Mouse (Mus musculus) lung, adult 2 months (tissue): Measurements from ENCODE around the gene Muc20. TPM values are rescaled to one million over a fixed set of nuclear protein-coding genes. Genes with fewer than 3 reads are reported as not detected.

Source experiments
- DNase-seq: peaks from one replicate; pipeline ENCODE4 v3.0.0; 2022
- H3K4me1 ChIP-seq: fragments of 200-500 bp; 2 replicates; pipeline ENCODE4 v1.6.1; 2011; ENCODE audit warnings: low read length; ENCODE audit not compliant: control insufficient read depth, insufficient read depth
- H3K4me3 ChIP-seq: fragments of 200-500 bp; replicated peaks from 2 replicates; pipeline ENCODE3; 2011; ENCODE audit warnings: low read depth, mild to moderate bottlenecking, control low read depth, low read length; ENCODE audit errors: extremely low read depth
- CTCF ChIP-seq: fragments of 200-500 bp; IDR thresholded peaks from 2 replicates; pipeline ENCODE4 v1.5.1; 2011; ENCODE audit warnings: mild to moderate bottlenecking, low read length, control low read depth; ENCODE audit not compliant: insufficient read depth
- POLR2A ChIP-seq: fragments of 200-500 bp; IDR thresholded peaks from 2 replicates; pipeline ENCODE4 v1.6.1; 2011; ENCODE audit warnings: low read depth, mild to moderate bottlenecking, control low read depth, low read length, borderline replicate concordance; ENCODE audit errors: extremely low read depth
- WGBS: fragments of 180-500 bp; shearing (Covaris S2); methylation state at CpG from one replicate; pipeline ENCODE4 v1.1.7; 2018; 5-methylcytosine and 5-hydroxymethylcytosine counted together
- polyA plus RNA-seq: library from polyadenylated mRNA; depleted of rRNA; stranded (reverse); fragments of >200 nt; gene quantifications from 2 replicates; pipeline ENCODE4 v1.2.3, GENCODE M21; 2012

Muc20 gene
- polyA plus RNA-seq, 1 experiment = 11.8 TPM

DNA sequence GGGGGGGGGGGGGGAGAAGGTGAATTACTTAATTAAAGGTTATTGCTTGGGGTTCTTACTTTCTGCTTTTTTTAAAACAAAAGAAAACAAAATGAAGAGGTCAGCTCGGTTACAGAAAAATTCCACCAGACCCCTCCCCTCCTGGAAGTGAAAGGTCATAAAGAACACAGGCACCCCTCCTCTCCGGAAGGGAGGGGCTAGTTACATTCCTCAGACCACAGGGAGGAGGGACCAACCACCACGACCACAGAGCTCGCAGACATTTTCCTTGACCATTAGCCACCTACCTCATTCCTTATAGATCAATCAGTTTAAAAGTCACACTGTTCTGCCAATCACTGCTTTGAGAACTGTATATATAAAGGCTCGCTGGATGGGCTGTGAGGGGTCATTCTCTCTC is 6.7 kb upstream of the Muc20 start:
- H3K4me3 ChIP-seq = no peak overlapping the region
- no peak for DNase-seq
- H3K4me1 ChIP-seq = peaks cover 5% of the 10 kb centered on the region; the same call in 1 of the 2 replicates
- no peak for TF ChIP-seq POLR2A
- no peak for TF ChIP-seq CTCF
- WGBS = 42% methylated on average over 5 of the region's 5 CpGs

- TF ChIP-seq POLR2A (no peak), CTCF (no peak)
- peak; percentile 73 for DNase-seq
- Histone ChIP-seq H3K4me3 (no peak overlapping the region), H3K4me1 (peaks cover 8% of the 10 kb centered on the region)
- 16% methylated on average over 6 of the region's 6 CpGs for WGBS
Observed at GRCm38 (mm10) chr16:32803252-32803853, 6.1 kb upstream of the Muc20 start.

DNA sequence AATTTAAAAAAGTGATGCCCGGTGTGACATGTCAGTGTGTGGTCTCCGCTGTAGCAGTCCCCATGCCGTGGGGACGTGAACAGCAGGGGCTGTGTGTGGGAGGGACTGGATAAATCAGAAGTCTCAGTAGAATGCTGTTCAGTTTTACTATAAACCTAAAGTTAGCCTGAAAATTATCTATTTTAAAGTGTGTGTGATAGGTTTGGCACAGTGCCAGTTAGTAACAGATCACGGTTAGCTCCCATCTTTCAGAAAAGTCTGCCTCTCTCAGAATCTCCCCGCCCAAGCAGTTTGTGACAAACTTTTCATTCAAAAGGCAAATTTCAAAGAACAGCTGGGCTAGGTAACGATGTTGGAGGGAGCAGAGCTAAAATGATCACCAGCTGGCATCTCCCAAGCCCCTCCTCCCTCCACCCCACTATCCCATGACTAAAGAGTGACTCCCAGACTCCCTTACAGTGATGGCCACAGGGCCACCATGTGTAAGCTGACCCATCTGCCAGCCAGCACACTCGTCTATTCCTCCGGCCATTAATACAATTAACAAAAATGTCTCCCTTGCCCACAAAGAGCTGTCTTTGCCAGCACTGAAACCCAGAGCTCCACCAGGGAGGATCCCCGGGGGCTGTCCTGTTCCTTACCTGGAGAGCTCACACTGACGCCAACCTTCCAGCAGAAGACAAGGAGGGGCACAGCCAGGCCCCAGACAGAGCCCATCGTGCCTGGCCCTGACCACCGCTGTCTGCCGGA is 384 bp downstream of the Muc20 start:
- Histone ChIP-seq H3K4me3 (no peak overlapping the region), H3K4me1 (peaks cover 3% of the 10 kb centered on the region; the same call in 1 of the 2 replicates)
- TF ChIP-seq POLR2A (no peak), CTCF (no peak)
- WGBS = 68% methylated on average over 14 of the region's 14 CpGs
- DNase-seq = no peak

DNA sequence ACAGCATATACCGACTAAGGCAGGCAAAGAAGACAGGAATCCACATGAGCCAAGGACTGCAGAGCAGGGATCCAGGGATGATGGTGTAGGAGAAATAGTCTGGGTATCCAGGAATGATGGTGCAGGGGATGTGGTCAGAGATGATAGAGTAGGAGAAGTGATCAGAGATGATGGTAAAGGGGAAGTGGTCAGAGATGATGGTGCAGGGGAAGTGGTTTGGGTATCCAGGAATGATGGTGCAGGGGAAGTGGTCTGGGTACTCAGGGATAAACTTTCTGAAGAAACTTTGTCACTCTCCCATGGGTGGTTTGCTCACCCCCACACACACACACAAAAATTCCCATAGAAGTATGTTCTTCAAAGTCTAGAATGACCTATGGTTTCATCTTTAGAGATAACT is 2.1 kb downstream of the Muc20 start:
- WGBS = 88% methylated on average over 1 of the region's 1 CpGs
- no peak overlapping the region for H3K4me3 ChIP-seq
- H3K4me1 ChIP-seq = peaks cover 3% of the 10 kb centered on the region; the same call in 1 of the 2 replicates
- TF ChIP-seq CTCF (no peak), POLR2A (no peak)
- DNase-seq = no peak

GRCm38 (mm10) chr16:32790056-32790455 is 7.2 kb downstream of the Muc20 start:
- DNase-seq = no peak
- H3K4me1 ChIP-seq = no peaks in the 10 kb centered on the region
- H3K4me3 ChIP-seq = no peak overlapping the region
- TF ChIP-seq CTCF (no peak), POLR2A (no peak)
- WGBS = 91% methylated on average over 5 of the region's 5 CpGs

GRCm38 (mm10) chr16:32784840-32785239 is 12.4 kb downstream of the Muc20 start:
- no peak overlapping the region for H3K4me3 ChIP-seq
- TF ChIP-seq CTCF (no peak), POLR2A (no peak)
- H3K4me1 ChIP-seq = no peaks in the 10 kb centered on the region
- DNase-seq = no peak
- WGBS = 84% methylated on average over 13 of the region's 13 CpGs

DNA sequence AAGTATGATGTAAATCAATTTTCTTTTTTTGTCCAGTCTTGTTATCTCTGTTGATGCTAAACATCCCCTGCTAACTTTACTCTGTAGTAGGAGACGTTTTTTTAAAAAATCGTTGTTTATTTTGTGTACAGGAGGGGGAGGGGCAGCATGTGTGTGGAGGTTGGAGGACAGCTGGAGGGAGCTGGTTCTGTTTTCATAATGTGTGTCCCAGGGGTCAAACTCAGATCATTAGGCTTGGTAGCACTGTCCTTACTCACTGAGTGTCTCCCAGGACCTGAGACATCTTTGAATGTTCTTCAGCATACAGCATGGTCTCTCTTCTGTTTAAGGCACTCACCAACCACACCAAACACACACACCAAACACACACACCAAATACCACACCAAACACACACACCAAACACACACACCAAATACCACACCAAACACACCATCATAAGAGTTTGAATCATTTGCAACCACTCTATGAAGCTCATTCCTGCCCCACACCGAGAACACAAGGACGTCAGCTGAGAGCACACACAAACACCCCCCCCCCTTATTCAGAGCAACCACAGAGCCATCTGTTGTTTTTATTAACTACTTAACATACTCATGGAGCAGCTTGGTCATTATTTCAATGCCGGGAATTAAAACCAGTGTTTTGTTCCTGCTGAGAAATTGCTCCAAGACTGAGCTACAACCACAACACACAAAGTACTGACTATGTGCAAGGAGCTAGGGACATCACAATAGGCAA is 13.7 kb downstream of the Muc20 start:
- no peak overlapping the region for H3K4me3 ChIP-seq
- WGBS = 42% methylated on average over 5 of the region's 5 CpGs
- DNase-seq = no peak
- no peaks in the 10 kb centered on the region for H3K4me1 ChIP-seq
- TF ChIP-seq CTCF = no peak
- no peak for TF ChIP-seq POLR2A

DNA sequence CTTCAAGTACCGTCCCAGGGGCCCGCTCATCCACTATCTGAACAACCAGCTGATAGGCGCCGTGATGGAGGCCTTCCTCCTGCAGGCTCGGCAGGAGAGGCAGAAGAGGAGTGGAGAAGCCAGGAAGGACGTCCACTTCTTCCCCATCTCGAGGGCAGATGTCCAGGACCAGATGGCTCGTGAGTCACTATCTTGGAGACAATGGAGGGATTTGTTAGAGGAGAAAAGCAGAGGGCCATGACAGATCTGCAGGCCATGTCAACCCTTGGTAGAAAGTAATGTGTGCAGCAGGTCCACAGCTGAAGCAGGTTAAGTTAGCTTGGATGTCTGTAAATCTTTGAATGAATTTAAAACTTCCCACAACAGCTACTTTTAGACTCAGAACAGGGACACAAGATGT is 18.3 kb downstream of the Muc20 start:
- WGBS = 66% methylated on average over 8 of the region's 8 CpGs
- Histone ChIP-seq H3K4me1 (no peaks in the 10 kb centered on the region), H3K4me3 (no peak overlapping the region)
- DNase-seq = no peak
- no peak for TF ChIP-seq POLR2A
- no peak for TF ChIP-seq CTCF

GRCm38 (mm10) chr16:32776676-32777075 is 20.6 kb downstream of the Muc20 start:
- no peak for DNase-seq
- 67% methylated on average over 10 of the region's 10 CpGs for WGBS
- Histone ChIP-seq H3K4me1 (no peaks in the 10 kb centered on the region), H3K4me3 (no peak overlapping the region)
- TF ChIP-seq CTCF = no peak
- no peak for TF ChIP-seq POLR2A
